Mouse (Mus musculus): ENCODE data around the gene Rhod. TPM values are rescaled to one million over a fixed set of nuclear protein-coding genes. Genes with fewer than 3 reads are reported as not detected.

Rhod gene
- polyA plus RNA-seq, 1 experiment from 2014 or later = 48.0 TPM

DNA sequence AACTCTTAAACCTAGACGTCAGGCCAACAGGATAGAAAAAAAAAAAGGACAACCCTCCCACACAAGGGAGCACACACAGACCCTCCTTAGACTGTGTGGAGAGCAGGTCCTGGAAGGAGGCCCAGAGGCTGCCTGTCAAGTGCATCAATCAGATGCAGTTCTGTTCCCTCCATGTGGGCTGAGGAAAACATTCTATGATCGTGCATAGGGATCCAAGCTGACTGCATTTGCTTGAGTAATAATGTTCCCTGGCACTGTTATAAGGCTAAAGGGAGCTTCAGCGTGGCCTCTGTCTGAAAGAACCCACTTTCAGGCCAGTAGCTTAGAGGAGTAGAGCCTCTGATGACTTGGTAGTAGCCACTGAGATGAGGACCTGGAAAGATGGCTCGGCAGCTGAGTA, 13.3 kb upstream of the Rhod start:
- 49% methylated on average over 4 of the region's 4 CpGs for WGBS
- H3K4me3 ChIP-seq (ENCODE audit: low read depth, low read length) = no peak overlapping the region
- no peak for TF ChIP-seq EP300 (optimal IDR thresholded peaks at IDR 0.05)
- no peak for TF ChIP-seq CTCF (IDR thresholded peaks at IDR 0.05; ENCODE audit: low read depth)
- no peaks in the 10 kb centered on the region for H3K36me3 ChIP-seq (ENCODE audit: control insufficient read depth, insufficient read depth, low read length)
- H3K4me2 ChIP-seq (replicated peaks; ENCODE audit: low read depth) = no peak overlapping the region
- ATAC-seq (ENCODE audit: low FRiP score, low TSS enrichment) (no peak), DNase-seq (ENCODE audit: low spot score) (no peak)
- peak overlapping the region; percentile 77; the same call in 1 of the 2 replicates for H3K27ac ChIP-seq (replicated peaks)
- no peak overlapping the region; the same call in 1 of the 2 replicates for H3K9ac ChIP-seq (ENCODE audit: low read length)
- no peaks in the 10 kb centered on the region for H3K27me3 ChIP-seq (ENCODE audit: control insufficient read depth, insufficient read depth, low read length)
- H3K4me1 ChIP-seq (replicated peaks; ENCODE audit: control insufficient read depth, insufficient read depth) = no peaks in the 10 kb centered on the region
- H3K9me3 ChIP-seq (ENCODE audit: control insufficient read depth, low read length) = no peaks in the 10 kb centered on the region

DNA sequence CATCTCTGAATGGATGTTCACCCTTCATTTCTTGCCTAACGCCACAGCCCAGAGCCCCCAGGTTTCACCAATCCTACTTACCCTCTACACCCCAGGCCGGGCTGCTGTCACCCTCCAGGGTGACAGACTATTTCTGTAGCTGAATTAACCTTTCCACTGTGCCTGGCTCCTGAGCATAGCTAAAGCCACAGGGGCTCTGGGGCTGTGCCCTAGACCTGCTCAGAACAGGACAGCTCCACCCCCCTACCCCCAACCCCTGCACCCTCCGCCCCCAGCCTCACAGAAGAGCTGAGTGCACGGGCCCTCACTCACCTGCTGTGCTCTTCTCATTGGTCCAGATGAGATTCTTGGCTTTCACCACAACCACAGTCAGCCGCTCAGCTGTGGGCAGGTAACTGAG, 12.7 kb upstream of the Rhod start:
- H3K4me3 ChIP-seq (ENCODE audit: low read depth, low read length) = no peak overlapping the region
- H3K9me3 ChIP-seq (ENCODE audit: control insufficient read depth, low read length) = no peaks in the 10 kb centered on the region
- H3K4me2 ChIP-seq (replicated peaks; ENCODE audit: low read depth) = no peak overlapping the region
- H3K27ac ChIP-seq (replicated peaks) = peak overlapping the region; percentile 77
- no peak for DNase-seq (ENCODE audit: low spot score)
- ATAC-seq (ENCODE audit: low FRiP score, low TSS enrichment) = no peak
- H3K4me1 ChIP-seq (replicated peaks; ENCODE audit: control insufficient read depth, insufficient read depth) = no peaks in the 10 kb centered on the region
- no peaks in the 10 kb centered on the region for H3K36me3 ChIP-seq (ENCODE audit: control insufficient read depth, insufficient read depth, low read length)
- no peaks in the 10 kb centered on the region for H3K27me3 ChIP-seq (ENCODE audit: control insufficient read depth, insufficient read depth, low read length)
- peak overlapping the region; percentile 23; the same call in 1 of the 2 replicates for H3K9ac ChIP-seq (ENCODE audit: low read length)
- TF ChIP-seq EP300 (optimal IDR thresholded peaks at IDR 0.05) (no peak), CTCF (IDR thresholded peaks at IDR 0.05; ENCODE audit: low read depth) (no peak)
- WGBS = 60% methylated on average over 5 of the region's 5 CpGs

DNA sequence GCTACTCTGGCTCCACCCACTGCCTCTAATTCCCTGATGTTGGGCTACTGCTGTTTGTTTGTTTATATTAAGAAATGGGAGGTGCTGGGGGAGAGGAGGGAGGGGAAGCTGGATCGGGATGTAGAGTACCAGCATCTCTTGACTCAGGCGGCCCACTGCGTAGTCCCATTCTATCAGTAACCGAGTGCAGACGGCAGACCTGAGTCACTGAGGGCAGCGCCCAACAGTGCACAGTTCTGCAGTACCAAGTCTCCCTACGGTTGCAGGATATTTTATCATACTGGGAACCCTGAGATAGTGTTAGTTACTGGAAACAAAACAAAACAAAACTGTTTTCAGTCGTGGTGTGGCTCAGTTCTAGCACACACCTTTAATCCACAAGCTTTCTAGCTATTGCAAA, 11.9 kb upstream of the Rhod start:
- no peaks in the 10 kb centered on the region for H3K9me3 ChIP-seq (ENCODE audit: control insufficient read depth, low read length)
- ATAC-seq (ENCODE audit: low FRiP score, low TSS enrichment) = peak; percentile 89
- H3K4me2 ChIP-seq (replicated peaks; ENCODE audit: low read depth) = no peak overlapping the region
- no peaks in the 10 kb centered on the region for H3K36me3 ChIP-seq (ENCODE audit: control insufficient read depth, insufficient read depth, low read length)
- H3K4me3 ChIP-seq (ENCODE audit: low read depth, low read length) = no peak overlapping the region
- no peaks in the 10 kb centered on the region for H3K4me1 ChIP-seq (replicated peaks; ENCODE audit: control insufficient read depth, insufficient read depth)
- H3K27ac ChIP-seq (replicated peaks) = peak overlapping the region; percentile 56
- 46% methylated on average over 8 of the region's 8 CpGs for WGBS
- no peaks in the 10 kb centered on the region for H3K27me3 ChIP-seq (ENCODE audit: control insufficient read depth, insufficient read depth, low read length)
- DNase-seq (ENCODE audit: low spot score) = peak; percentile 74
- no peak overlapping the region for H3K9ac ChIP-seq (ENCODE audit: low read length)
- TF ChIP-seq EP300 (optimal IDR thresholded peaks at IDR 0.05) (no peak), CTCF (IDR thresholded peaks at IDR 0.05; ENCODE audit: low read depth) (no peak)

DNA sequence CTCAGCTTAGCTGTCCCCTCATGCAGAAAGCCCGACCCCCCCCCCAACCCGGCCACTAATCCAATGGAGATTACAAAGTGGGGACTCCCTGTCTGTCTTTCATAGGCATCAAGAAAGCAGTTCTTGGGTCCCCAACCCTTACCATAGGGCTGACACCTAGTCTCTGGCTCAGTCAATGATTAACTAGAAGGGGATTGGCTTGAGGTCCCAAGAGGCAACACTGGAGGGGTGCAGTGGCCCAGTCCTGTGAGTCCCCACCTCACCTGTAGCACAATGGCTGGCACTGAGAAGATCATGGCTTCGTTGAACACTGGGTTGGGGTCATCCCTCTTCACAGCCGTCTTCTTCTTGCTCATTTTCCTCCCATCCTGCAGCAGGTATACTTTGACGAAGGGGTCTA, 11.4 kb upstream of the Rhod start:
- WGBS = 53% methylated on average over 5 of the region's 5 CpGs
- DNase-seq (ENCODE audit: low spot score) (peak; percentile 27), ATAC-seq (ENCODE audit: low FRiP score, low TSS enrichment) (peak; percentile 44; the same call in 1 of the 2 replicates)
- TF ChIP-seq EP300 (optimal IDR thresholded peaks at IDR 0.05) (no peak), CTCF (IDR thresholded peaks at IDR 0.05; ENCODE audit: low read depth) (no peak)
- no peaks in the 10 kb centered on the region for H3K4me1 ChIP-seq (replicated peaks; ENCODE audit: control insufficient read depth, insufficient read depth)
- H3K9ac ChIP-seq (ENCODE audit: low read length) = no peak overlapping the region
- no peaks in the 10 kb centered on the region for H3K36me3 ChIP-seq (ENCODE audit: control insufficient read depth, insufficient read depth, low read length)
- no peak overlapping the region for H3K4me2 ChIP-seq (replicated peaks; ENCODE audit: low read depth)
- H3K27ac ChIP-seq (replicated peaks) = peak overlapping the region; percentile 56
- H3K27me3 ChIP-seq (ENCODE audit: control insufficient read depth, insufficient read depth, low read length) = no peaks in the 10 kb centered on the region
- no peaks in the 10 kb centered on the region for H3K9me3 ChIP-seq (ENCODE audit: control insufficient read depth, low read length)
- no peak overlapping the region for H3K4me3 ChIP-seq (ENCODE audit: low read depth, low read length)

DNA sequence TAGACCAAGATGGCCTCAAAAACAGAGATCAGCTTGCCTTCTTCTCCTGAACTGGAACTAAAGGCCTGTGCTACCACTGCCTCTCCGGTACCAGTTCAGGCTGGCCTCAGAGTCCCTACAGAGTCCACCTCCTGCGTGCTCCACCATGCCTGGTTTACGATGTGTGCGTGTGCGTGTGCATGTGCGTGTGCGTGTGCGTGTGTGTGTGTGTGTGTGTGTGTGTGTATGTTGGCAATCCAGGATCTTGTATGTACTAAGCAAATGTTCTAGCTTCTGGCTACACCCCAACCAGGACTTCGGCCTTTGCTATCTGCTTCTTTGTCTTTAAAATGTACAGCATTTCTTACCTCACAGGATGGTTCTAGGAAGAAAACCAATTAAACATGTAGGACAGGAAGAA, 10.0 kb upstream of the Rhod start:
- Histone ChIP-seq H3K4me3 (ENCODE audit: low read depth, low read length) (no peak overlapping the region), H3K4me1 (replicated peaks; ENCODE audit: control insufficient read depth, insufficient read depth) (no peaks in the 10 kb centered on the region), H3K9me3 (ENCODE audit: control insufficient read depth, low read length) (no peaks in the 10 kb centered on the region), H3K4me2 (replicated peaks; ENCODE audit: low read depth) (no peak overlapping the region), H3K36me3 (ENCODE audit: control insufficient read depth, insufficient read depth, low read length) (no peaks in the 10 kb centered on the region), H3K9ac (ENCODE audit: low read length) (no peak overlapping the region), H3K27ac (replicated peaks) (0 out of 2 replicates have a peak overlapping the region, but pooled peaks have one; percentile 46), H3K27me3 (ENCODE audit: control insufficient read depth, insufficient read depth, low read length) (no peaks in the 10 kb centered on the region)
- ATAC-seq (ENCODE audit: low FRiP score, low TSS enrichment) (peak; percentile 53), DNase-seq (ENCODE audit: low spot score) (peak; percentile 73)
- TF ChIP-seq EP300 (optimal IDR thresholded peaks at IDR 0.05) = no peak
- TF ChIP-seq CTCF (IDR thresholded peaks at IDR 0.05; ENCODE audit: low read depth) = no peak
- 85% methylated on average over 9 of the region's 9 CpGs for WGBS

DNA sequence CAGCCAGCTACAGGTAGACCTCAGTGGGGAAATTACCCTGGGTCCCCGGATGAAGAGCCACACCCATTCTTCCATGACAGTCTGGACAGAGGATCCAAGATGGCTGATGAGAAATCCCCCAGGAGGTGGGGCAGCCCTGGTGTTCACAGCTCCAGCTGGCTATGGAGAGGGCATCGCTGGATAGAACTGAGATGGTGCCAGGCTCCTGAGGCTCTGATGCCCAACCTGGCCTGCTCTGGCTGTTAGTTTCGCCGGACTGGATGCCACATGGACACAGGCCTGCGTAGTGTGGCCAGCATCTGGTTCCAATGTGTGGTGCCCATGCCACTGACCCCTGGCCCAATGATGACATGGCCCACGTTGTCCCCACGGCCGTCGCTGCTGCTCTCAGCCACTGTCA, 8.2 kb upstream of the Rhod start:
- H3K9me3 ChIP-seq (ENCODE audit: control insufficient read depth, low read length) = no peaks in the 10 kb centered on the region
- H3K4me2 ChIP-seq (replicated peaks; ENCODE audit: low read depth) = no peak overlapping the region
- ATAC-seq (ENCODE audit: low FRiP score, low TSS enrichment) = no peak
- TF ChIP-seq EP300 (optimal IDR thresholded peaks at IDR 0.05) = no peak
- no peak for TF ChIP-seq CTCF (IDR thresholded peaks at IDR 0.05; ENCODE audit: low read depth)
- H3K4me3 ChIP-seq (ENCODE audit: low read depth, low read length) = no peak overlapping the region
- H3K9ac ChIP-seq (ENCODE audit: low read length) = no peak overlapping the region
- H3K36me3 ChIP-seq (ENCODE audit: control insufficient read depth, insufficient read depth, low read length) = no peaks in the 10 kb centered on the region
- H3K4me1 ChIP-seq (replicated peaks; ENCODE audit: control insufficient read depth, insufficient read depth) = no peaks in the 10 kb centered on the region
- H3K27ac ChIP-seq (replicated peaks) = no peak overlapping the region
- no peaks in the 10 kb centered on the region for H3K27me3 ChIP-seq (ENCODE audit: control insufficient read depth, insufficient read depth, low read length)
- 89% methylated on average over 9 of the region's 9 CpGs for WGBS
- DNase-seq (ENCODE audit: low spot score) = no peak

Data from stomach, postnatal 0 days (tissue).